Mouse (Mus musculus): Measurements from ENCODE around the gene Pik3c2g. TPM values are rescaled to one million over a fixed set of nuclear protein-coding genes. Genes with fewer than 3 reads are reported as not detected.

Pik3c2g gene
- polyA plus RNA-seq, 1 experiment, result not detected

- H3K4me1 ChIP-seq (replicated peaks; ENCODE audit: control insufficient read depth, insufficient read depth, low read length), result no peaks in the 10 kb centered on the region
- TF ChIP-seq CTCF (IDR thresholded peaks at IDR 0.05; ENCODE audit: borderline replicate concordance, control insufficient read depth, extremely low read depth, insufficient read depth, low read length, poor library complexity) (no peak), POLR2A (IDR thresholded peaks at IDR 0.05; ENCODE audit: control insufficient read depth, extremely low read depth, insufficient read depth, low read length, poor library complexity) (no peak)
- H3K36me3 ChIP-seq (ENCODE audit: control insufficient read depth, insufficient read depth, low read length), result no peaks in the 10 kb centered on the region
- H3K4me3 ChIP-seq (ENCODE audit: control insufficient read depth, insufficient read depth, low read length), result no peak overlapping the region
- 92% methylated on average over 8 of the region's 8 CpGs for WGBS
- no peaks in the 10 kb centered on the region for H3K27me3 ChIP-seq (ENCODE audit: control insufficient read depth, insufficient read depth, low read length)
- H3K27ac ChIP-seq (ENCODE audit: control insufficient read depth, insufficient read depth, low read length), result no peak overlapping the region
- DNase-seq, result no peak
Measured at GRCm38 (mm10) chr6:139799541-139800226, 212.7 kb downstream of the Pik3c2g start.

GRCm38 (mm10) chr6:139821916-139822315, 234.9 kb downstream of the Pik3c2g start:
- no peak overlapping the region for H3K4me3 ChIP-seq (ENCODE audit: control insufficient read depth, insufficient read depth, low read length)
- no peaks in the 10 kb centered on the region for H3K27me3 ChIP-seq (ENCODE audit: control insufficient read depth, insufficient read depth, low read length)
- no peak overlapping the region for H3K27ac ChIP-seq (ENCODE audit: control insufficient read depth, insufficient read depth, low read length)
- DNase-seq, result no peak
- no peaks in the 10 kb centered on the region for H3K4me1 ChIP-seq (replicated peaks; ENCODE audit: control insufficient read depth, insufficient read depth, low read length)
- 93% methylated on average over 8 of the region's 8 CpGs for WGBS
- no peaks in the 10 kb centered on the region for H3K36me3 ChIP-seq (ENCODE audit: control insufficient read depth, insufficient read depth, low read length)
- TF ChIP-seq POLR2A (IDR thresholded peaks at IDR 0.05; ENCODE audit: control insufficient read depth, extremely low read depth, insufficient read depth, low read length, poor library complexity) (no peak), CTCF (IDR thresholded peaks at IDR 0.05; ENCODE audit: borderline replicate concordance, control insufficient read depth, extremely low read depth, insufficient read depth, low read length, poor library complexity) (no peak)

GRCm38 (mm10) chr6:139838239-139838638, 251.2 kb downstream of the Pik3c2g start:
- Histone ChIP-seq H3K36me3 (ENCODE audit: control insufficient read depth, insufficient read depth, low read length) (no peaks in the 10 kb centered on the region), H3K27me3 (ENCODE audit: control insufficient read depth, insufficient read depth, low read length) (no peaks in the 10 kb centered on the region), H3K4me3 (ENCODE audit: control insufficient read depth, insufficient read depth, low read length) (no peak overlapping the region), H3K4me1 (replicated peaks; ENCODE audit: control insufficient read depth, insufficient read depth, low read length) (no peaks in the 10 kb centered on the region), H3K27ac (ENCODE audit: control insufficient read depth, insufficient read depth, low read length) (no peak overlapping the region)
- DNase-seq, result no peak
- TF ChIP-seq CTCF (IDR thresholded peaks at IDR 0.05; ENCODE audit: borderline replicate concordance, control insufficient read depth, extremely low read depth, insufficient read depth, low read length, poor library complexity) (no peak), POLR2A (IDR thresholded peaks at IDR 0.05; ENCODE audit: control insufficient read depth, extremely low read depth, insufficient read depth, low read length, poor library complexity) (no peak)
- WGBS, result 69% methylated on average over 6 of the region's 6 CpGs

GRCm38 (mm10) chr6:139838713-139839112, 251.7 kb downstream of the Pik3c2g start:
- TF ChIP-seq CTCF (IDR thresholded peaks at IDR 0.05; ENCODE audit: borderline replicate concordance, control insufficient read depth, extremely low read depth, insufficient read depth, low read length, poor library complexity) (no peak), POLR2A (IDR thresholded peaks at IDR 0.05; ENCODE audit: control insufficient read depth, extremely low read depth, insufficient read depth, low read length, poor library complexity) (no peak)
- H3K27me3 ChIP-seq (ENCODE audit: control insufficient read depth, insufficient read depth, low read length), result no peaks in the 10 kb centered on the region
- no peaks in the 10 kb centered on the region for H3K36me3 ChIP-seq (ENCODE audit: control insufficient read depth, insufficient read depth, low read length)
- H3K4me1 ChIP-seq (replicated peaks; ENCODE audit: control insufficient read depth, insufficient read depth, low read length), result no peaks in the 10 kb centered on the region
- no peak overlapping the region for H3K27ac ChIP-seq (ENCODE audit: control insufficient read depth, insufficient read depth, low read length)
- 87% methylated on average over 3 of the region's 3 CpGs for WGBS
- H3K4me3 ChIP-seq (ENCODE audit: control insufficient read depth, insufficient read depth, low read length), result no peak overlapping the region
- no peak for DNase-seq

GRCm38 (mm10) chr6:139839907-139840306, 252.9 kb downstream of the Pik3c2g start:
- Histone ChIP-seq H3K27ac (ENCODE audit: control insufficient read depth, insufficient read depth, low read length) (no peak overlapping the region), H3K36me3 (ENCODE audit: control insufficient read depth, insufficient read depth, low read length) (no peaks in the 10 kb centered on the region), H3K4me3 (ENCODE audit: control insufficient read depth, insufficient read depth, low read length) (no peak overlapping the region), H3K27me3 (ENCODE audit: control insufficient read depth, insufficient read depth, low read length) (no peaks in the 10 kb centered on the region), H3K4me1 (replicated peaks; ENCODE audit: control insufficient read depth, insufficient read depth, low read length) (no peaks in the 10 kb centered on the region)
- TF ChIP-seq POLR2A (IDR thresholded peaks at IDR 0.05; ENCODE audit: control insufficient read depth, extremely low read depth, insufficient read depth, low read length, poor library complexity) (no peak), CTCF (IDR thresholded peaks at IDR 0.05; ENCODE audit: borderline replicate concordance, control insufficient read depth, extremely low read depth, insufficient read depth, low read length, poor library complexity) (no peak)
- no peak for DNase-seq
- WGBS, result 88% methylated on average over 7 of the region's 7 CpGs

- TF ChIP-seq POLR2A (IDR thresholded peaks at IDR 0.05; ENCODE audit: control insufficient read depth, extremely low read depth, insufficient read depth, low read length, poor library complexity) (no peak), CTCF (IDR thresholded peaks at IDR 0.05; ENCODE audit: borderline replicate concordance, control insufficient read depth, extremely low read depth, insufficient read depth, low read length, poor library complexity) (no peak)
- H3K4me1 ChIP-seq (replicated peaks; ENCODE audit: control insufficient read depth, insufficient read depth, low read length), result no peaks in the 10 kb centered on the region
- no peak overlapping the region for H3K27ac ChIP-seq (ENCODE audit: control insufficient read depth, insufficient read depth, low read length)
- H3K36me3 ChIP-seq (ENCODE audit: control insufficient read depth, insufficient read depth, low read length), result no peaks in the 10 kb centered on the region
- no peaks in the 10 kb centered on the region for H3K27me3 ChIP-seq (ENCODE audit: control insufficient read depth, insufficient read depth, low read length)
- WGBS, result 95% methylated on average over 8 of the region's 8 CpGs
- no peak for DNase-seq
- no peak overlapping the region for H3K4me3 ChIP-seq (ENCODE audit: control insufficient read depth, insufficient read depth, low read length)
Measured at GRCm38 (mm10) chr6:139841272-139841671, 254.3 kb downstream of the Pik3c2g start.

All from thymus, adult 2 months (tissue).